Mouse (Mus musculus): ENCODE measurements at regions not wholly inside any gene's neighbourhood (a gene's known extent, or its start where the extent isn't known, plus 50 kb on each side); places are given as distances from the start of the nearest gene placed in this dataset.
A peak's percentile ranks its signal among the peaks of the same experiment; 100 is the strongest.

- Histone ChIP-seq H3K9ac (ENCODE audit: low read length) (no peak overlapping the region; the same call in 1 of the 2 replicates), H3K9me3 (ENCODE audit: control insufficient read depth, low read length) (peaks cover 4% of the 10 kb centered on the region; the same call in 1 of the 2 replicates), H3K36me3 (ENCODE audit: control insufficient read depth, insufficient read depth, low read length) (no peaks in the 10 kb centered on the region), H3K4me3 (ENCODE audit: low read depth, low read length) (no peak overlapping the region), H3K27me3 (ENCODE audit: control insufficient read depth, insufficient read depth, low read length) (peaks cover 15% of the 10 kb centered on the region), H3K27ac (ENCODE audit: low read depth, low read length) (no peak overlapping the region; the same call in 1 of the 2 replicates), H3K4me1 (replicated peaks; ENCODE audit: control insufficient read depth, insufficient read depth, low read length) (peaks cover 9% of the 10 kb centered on the region; the same call in 1 of the 2 replicates), H3K4me2 (ENCODE audit: low read depth, low read length, severe bottlenecking) (peak overlapping the region; percentile 13; the same call in 1 of the 2 replicates)
- 3% methylated on average over 12 of the region's 12 CpGs for WGBS
- DNase-seq (ENCODE audit: low spot score) (peak; percentile 71), ATAC-seq (replicated peaks; ENCODE audit: low FRiP score) (peak; percentile 74)
Measured at GRCm38 (mm10) chr17:88325910-88326739, 114.4 kb upstream of the Foxn2 start.

GRCm38 (mm10) chr17:88326740-88327123, 113.8 kb upstream of the Foxn2 start:
- Histone ChIP-seq H3K9me3 (ENCODE audit: control insufficient read depth, low read length) (peaks cover 4% of the 10 kb centered on the region; the same call in 1 of the 2 replicates), H3K4me2 (ENCODE audit: low read depth, low read length, severe bottlenecking) (no peak overlapping the region), H3K4me1 (replicated peaks; ENCODE audit: control insufficient read depth, insufficient read depth, low read length) (peaks cover 9% of the 10 kb centered on the region; the same call in 1 of the 2 replicates), H3K36me3 (ENCODE audit: control insufficient read depth, insufficient read depth, low read length) (no peaks in the 10 kb centered on the region), H3K27me3 (ENCODE audit: control insufficient read depth, insufficient read depth, low read length) (peaks cover 15% of the 10 kb centered on the region), H3K27ac (ENCODE audit: low read depth, low read length) (no peak overlapping the region), H3K4me3 (ENCODE audit: low read depth, low read length) (no peak overlapping the region), H3K9ac (ENCODE audit: low read length) (no peak overlapping the region)
- WGBS: 79% methylated on average over 4 of the region's 4 CpGs
- DNase-seq (ENCODE audit: low spot score) (no peak), ATAC-seq (replicated peaks; ENCODE audit: low FRiP score) (no peak)

GRCm38 (mm10) chr17:88327791-88328190, 112.7 kb upstream of the Foxn2 start:
- no peak overlapping the region for H3K4me2 ChIP-seq (ENCODE audit: low read depth, low read length, severe bottlenecking)
- no peak overlapping the region for H3K4me3 ChIP-seq (ENCODE audit: low read depth, low read length)
- peaks cover 4% of the 10 kb centered on the region; the same call in 1 of the 2 replicates for H3K9me3 ChIP-seq (ENCODE audit: control insufficient read depth, low read length)
- H3K27ac ChIP-seq (ENCODE audit: low read depth, low read length): no peak overlapping the region
- H3K27me3 ChIP-seq (ENCODE audit: control insufficient read depth, insufficient read depth, low read length): peaks cover 15% of the 10 kb centered on the region
- H3K36me3 ChIP-seq (ENCODE audit: control insufficient read depth, insufficient read depth, low read length): no peaks in the 10 kb centered on the region
- ATAC-seq (replicated peaks; ENCODE audit: low FRiP score): no peak
- H3K4me1 ChIP-seq (replicated peaks; ENCODE audit: control insufficient read depth, insufficient read depth, low read length): peaks cover 9% of the 10 kb centered on the region; the same call in 1 of the 2 replicates
- no peak overlapping the region for H3K9ac ChIP-seq (ENCODE audit: low read length)
- DNase-seq (ENCODE audit: low spot score): no peak
- WGBS: 44% methylated on average over 8 of the region's 8 CpGs

- no peaks in the 10 kb centered on the region for H3K36me3 ChIP-seq (ENCODE audit: control insufficient read depth, insufficient read depth, low read length)
- no peak overlapping the region for H3K4me3 ChIP-seq (ENCODE audit: low read depth, low read length)
- no peak overlapping the region for H3K4me2 ChIP-seq (ENCODE audit: low read depth, low read length, severe bottlenecking)
- DNase-seq (ENCODE audit: low spot score): no peak
- H3K27me3 ChIP-seq (ENCODE audit: control insufficient read depth, insufficient read depth, low read length): peaks cover 10% of the 10 kb centered on the region
- ATAC-seq (replicated peaks; ENCODE audit: low FRiP score): 0 out of 2 replicates have a peak, but pooled peaks have one; percentile 28
- peaks cover 4% of the 10 kb centered on the region; the same call in 1 of the 2 replicates for H3K9me3 ChIP-seq (ENCODE audit: control insufficient read depth, low read length)
- no peak overlapping the region for H3K27ac ChIP-seq (ENCODE audit: low read depth, low read length)
- WGBS: 13% methylated on average over 8 of the region's 8 CpGs
- peaks cover 9% of the 10 kb centered on the region; the same call in 1 of the 2 replicates for H3K4me1 ChIP-seq (replicated peaks; ENCODE audit: control insufficient read depth, insufficient read depth, low read length)
- no peak overlapping the region for H3K9ac ChIP-seq (ENCODE audit: low read length)
Measured at GRCm38 (mm10) chr17:88328807-88329206, 111.7 kb upstream of the Foxn2 start.

- H3K27me3 ChIP-seq (ENCODE audit: control insufficient read depth, insufficient read depth, low read length): peaks cover 8% of the 10 kb centered on the region
- peaks cover 9% of the 10 kb centered on the region; the same call in 1 of the 2 replicates for H3K4me1 ChIP-seq (replicated peaks; ENCODE audit: control insufficient read depth, insufficient read depth, low read length)
- H3K4me3 ChIP-seq (ENCODE audit: low read depth, low read length): no peak overlapping the region
- no peak overlapping the region for H3K27ac ChIP-seq (ENCODE audit: low read depth, low read length)
- H3K9me3 ChIP-seq (ENCODE audit: control insufficient read depth, low read length): peaks cover 4% of the 10 kb centered on the region; the same call in 1 of the 2 replicates
- no peaks in the 10 kb centered on the region for H3K36me3 ChIP-seq (ENCODE audit: control insufficient read depth, insufficient read depth, low read length)
- WGBS: 84% methylated on average over 9 of the region's 9 CpGs
- ATAC-seq (replicated peaks; ENCODE audit: low FRiP score) (no peak), DNase-seq (ENCODE audit: low spot score) (no peak)
- H3K9ac ChIP-seq (ENCODE audit: low read length): no peak overlapping the region
- H3K4me2 ChIP-seq (ENCODE audit: low read depth, low read length, severe bottlenecking): no peak overlapping the region
Measured at GRCm38 (mm10) chr17:88329715-88330114, 110.8 kb upstream of the Foxn2 start.

GRCm38 (mm10) chr17:88330129-88330528, 110.4 kb upstream of the Foxn2 start:
- peaks cover 8% of the 10 kb centered on the region for H3K27me3 ChIP-seq (ENCODE audit: control insufficient read depth, insufficient read depth, low read length)
- ATAC-seq (replicated peaks; ENCODE audit: low FRiP score): no peak
- peaks cover 4% of the 10 kb centered on the region; the same call in 1 of the 2 replicates for H3K9me3 ChIP-seq (ENCODE audit: control insufficient read depth, low read length)
- peaks cover 9% of the 10 kb centered on the region; the same call in 1 of the 2 replicates for H3K4me1 ChIP-seq (replicated peaks; ENCODE audit: control insufficient read depth, insufficient read depth, low read length)
- no peak overlapping the region for H3K27ac ChIP-seq (ENCODE audit: low read depth, low read length)
- H3K4me2 ChIP-seq (ENCODE audit: low read depth, low read length, severe bottlenecking): no peak overlapping the region
- no peaks in the 10 kb centered on the region for H3K36me3 ChIP-seq (ENCODE audit: control insufficient read depth, insufficient read depth, low read length)
- no peak overlapping the region for H3K9ac ChIP-seq (ENCODE audit: low read length)
- 81% methylated on average over 2 of the region's 2 CpGs for WGBS
- DNase-seq (ENCODE audit: low spot score): no peak
- no peak overlapping the region for H3K4me3 ChIP-seq (ENCODE audit: low read depth, low read length)

- H3K4me2 ChIP-seq (ENCODE audit: low read depth, low read length, severe bottlenecking): no peak overlapping the region
- H3K27me3 ChIP-seq (ENCODE audit: control insufficient read depth, insufficient read depth, low read length): no peaks in the 10 kb centered on the region
- no peaks in the 10 kb centered on the region for H3K36me3 ChIP-seq (ENCODE audit: control insufficient read depth, insufficient read depth, low read length)
- no peak overlapping the region for H3K27ac ChIP-seq (ENCODE audit: low read depth, low read length)
- 41% methylated on average over 4 of the region's 4 CpGs for WGBS
- peaks cover 4% of the 10 kb centered on the region; the same call in 1 of the 2 replicates for H3K9me3 ChIP-seq (ENCODE audit: control insufficient read depth, low read length)
- ATAC-seq (replicated peaks; ENCODE audit: low FRiP score): no peak
- no peak overlapping the region for H3K4me3 ChIP-seq (ENCODE audit: low read depth, low read length)
- DNase-seq (ENCODE audit: low spot score): no peak
- no peaks in the 10 kb centered on the region for H3K4me1 ChIP-seq (replicated peaks; ENCODE audit: control insufficient read depth, insufficient read depth, low read length)
- H3K9ac ChIP-seq (ENCODE audit: low read length): no peak overlapping the region
Measured at GRCm38 (mm10) chr17:88333816-88334215, 106.7 kb upstream of the Foxn2 start.

- no peaks in the 10 kb centered on the region for H3K36me3 ChIP-seq (ENCODE audit: control insufficient read depth, insufficient read depth, low read length)
- no peak overlapping the region for H3K4me2 ChIP-seq (ENCODE audit: low read depth, low read length, severe bottlenecking)
- H3K4me1 ChIP-seq (replicated peaks; ENCODE audit: control insufficient read depth, insufficient read depth, low read length): no peaks in the 10 kb centered on the region
- no peaks in the 10 kb centered on the region for H3K27me3 ChIP-seq (ENCODE audit: control insufficient read depth, insufficient read depth, low read length)
- H3K4me3 ChIP-seq (ENCODE audit: low read depth, low read length): no peak overlapping the region
- WGBS: 88% methylated on average over 5 of the region's 5 CpGs
- no peak for DNase-seq (ENCODE audit: low spot score)
- H3K9me3 ChIP-seq (ENCODE audit: control insufficient read depth, low read length): peaks cover 1% of the 10 kb centered on the region; the same call in 1 of the 2 replicates
- ATAC-seq (replicated peaks; ENCODE audit: low FRiP score): no peak
- H3K27ac ChIP-seq (ENCODE audit: low read depth, low read length): no peak overlapping the region
- H3K9ac ChIP-seq (ENCODE audit: low read length): no peak overlapping the region
Measured at GRCm38 (mm10) chr17:88335271-88335670, 105.2 kb upstream of the Foxn2 start.

Data from forebrain, embryonic 11.5 days (tissue).